Mouse (Mus musculus) cerebellum, adult 9-10 months (tissue): ENCODE measurements around the gene Atg4d.
"Not testable (repeated sequence)": the region's sequence is repeated elsewhere in the genome, so short reads cannot be mapped to it uniquely, and the experiment has no call there.

Experiments used
- DNase-seq: peaks from one replicate; pipeline ENCODE4 v3.0.0; 2022

Atg4d gene

GRCm38 (mm10) chr9:21243826-21244427, 21.2 kb upstream of the Atg4d start:
- DNase-seq = peak; percentile 89

- DNase-seq = peak; percentile 76
Observed at GRCm38 (mm10) chr9:21244428-21245112, 20.5 kb upstream of the Atg4d start.

GRCm38 (mm10) chr9:21245113-21245487, 20.0 kb upstream of the Atg4d start:
- peak; percentile 56 for DNase-seq

- no peak for DNase-seq
Observed at GRCm38 (mm10) chr9:21246342-21246741, 18.8 kb upstream of the Atg4d start.

GRCm38 (mm10) chr9:21248326-21248725, 16.8 kb upstream of the Atg4d start, which contains the start of gene S1pr5:
TSS of gene S1pr5 (minus strand) at chr9:21248443.
- DNase-seq = no peak

DNA sequence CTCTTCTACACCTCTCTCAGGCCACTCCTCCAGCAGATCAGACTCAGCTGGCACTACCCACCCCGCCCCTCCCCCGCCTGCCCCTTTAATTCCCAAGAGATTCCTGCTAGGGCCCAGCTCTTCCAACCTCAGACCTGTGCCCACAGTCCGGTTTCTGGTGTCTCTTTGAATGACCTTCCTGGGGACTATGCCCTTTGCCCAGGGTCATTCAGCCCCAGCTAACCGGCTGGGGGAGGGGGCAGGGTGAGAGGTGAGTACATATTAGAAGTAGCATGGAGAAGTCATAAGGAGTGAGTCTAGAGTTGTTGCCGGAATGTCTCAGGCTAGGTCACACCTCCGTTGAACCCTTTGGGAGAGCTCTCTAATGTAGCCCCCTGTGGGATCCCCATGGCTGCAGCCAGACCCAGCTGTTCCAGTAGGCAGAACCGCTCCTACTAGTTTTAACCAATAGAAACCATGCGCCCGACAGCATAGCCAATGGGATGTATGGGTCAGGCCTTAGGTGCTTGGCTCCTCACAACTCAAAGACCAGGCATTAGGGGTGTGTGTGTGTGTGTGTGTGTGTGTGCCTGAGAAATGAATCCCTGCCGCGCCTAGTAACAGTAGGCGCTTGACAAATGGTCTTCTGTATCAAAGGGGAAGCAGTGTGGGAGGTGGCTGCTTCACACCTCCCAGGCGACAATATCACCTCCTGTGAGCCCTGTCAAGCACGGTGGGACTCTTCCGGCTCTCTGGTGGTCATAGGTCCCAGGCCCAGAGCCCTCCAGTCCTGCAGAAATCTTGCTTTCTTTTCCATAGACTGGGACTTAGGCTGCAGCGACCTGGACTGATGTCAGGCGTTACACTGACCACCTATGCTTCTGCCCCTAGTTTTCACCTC, 15.2 kb upstream of the Atg4d start:
- no peak for DNase-seq

DNA sequence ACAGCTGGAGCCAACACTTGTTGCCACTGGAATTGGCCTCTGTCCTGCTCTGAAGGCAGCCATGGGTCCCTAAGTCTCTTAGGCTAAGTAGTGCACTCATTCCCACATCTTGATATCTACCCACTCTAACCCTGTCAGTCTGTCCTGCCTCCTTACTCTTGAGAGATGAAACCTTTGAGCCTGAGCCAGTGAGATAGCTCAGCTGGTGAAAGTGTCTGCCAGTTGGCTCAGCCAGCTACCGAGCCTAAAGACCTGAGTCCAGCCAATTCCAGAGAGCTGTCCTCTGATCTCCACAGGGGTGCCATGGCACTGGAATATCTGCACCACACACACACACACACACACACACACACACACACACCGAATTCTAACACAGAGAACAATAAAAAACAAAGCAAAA, 14.6 kb upstream of the Atg4d start:
- no peak for DNase-seq

- no peak for DNase-seq
Observed at GRCm38 (mm10) chr9:21251116-21251735, 13.9 kb upstream of the Atg4d start.

- no peak for DNase-seq
Observed at GRCm38 (mm10) chr9:21254690-21255089, 10.4 kb upstream of the Atg4d start.

GRCm38 (mm10) chr9:21256349-21256748, 8.7 kb upstream of the Atg4d start:
- not testable (repeated sequence) for DNase-seq

- no peak for DNase-seq
Observed at GRCm38 (mm10) chr9:21260491-21261040, 4.5 kb upstream of the Atg4d start.

DNA sequence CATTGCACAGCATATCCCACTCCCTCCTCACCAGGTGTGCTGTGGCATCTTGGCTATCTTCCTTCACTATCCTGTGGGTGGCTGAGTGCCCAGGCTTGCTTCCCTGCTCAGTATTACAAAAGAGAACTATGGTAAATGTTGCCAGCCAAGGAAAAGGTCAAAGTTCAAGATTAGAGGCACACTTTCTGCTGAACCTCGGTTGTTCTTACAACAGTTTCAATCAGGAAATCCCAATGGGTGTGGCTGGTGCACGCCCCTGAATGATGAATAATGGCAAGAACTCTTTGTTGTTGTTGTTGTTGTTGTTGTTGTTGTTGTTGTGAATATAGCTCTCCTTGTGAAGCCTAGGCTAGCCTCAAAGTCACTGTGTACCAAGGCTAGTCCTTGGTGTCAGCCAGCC, 3.3 kb upstream of the Atg4d start:
- DNase-seq = no peak

GRCm38 (mm10) chr9:21264272-21264999, 657 bp upstream of the Atg4d start:
- no peak for DNase-seq

- DNase-seq = peak; percentile 73
Observed at GRCm38 (mm10) chr9:21265611-21266010, 518 bp downstream of the Atg4d start.

- DNase-seq = no peak
Observed at GRCm38 (mm10) chr9:21266889-21267288, 1.8 kb downstream of the Atg4d start.

- DNase-seq = no peak
Observed at GRCm38 (mm10) chr9:21268305-21268704, 3.2 kb downstream of the Atg4d start.

DNA sequence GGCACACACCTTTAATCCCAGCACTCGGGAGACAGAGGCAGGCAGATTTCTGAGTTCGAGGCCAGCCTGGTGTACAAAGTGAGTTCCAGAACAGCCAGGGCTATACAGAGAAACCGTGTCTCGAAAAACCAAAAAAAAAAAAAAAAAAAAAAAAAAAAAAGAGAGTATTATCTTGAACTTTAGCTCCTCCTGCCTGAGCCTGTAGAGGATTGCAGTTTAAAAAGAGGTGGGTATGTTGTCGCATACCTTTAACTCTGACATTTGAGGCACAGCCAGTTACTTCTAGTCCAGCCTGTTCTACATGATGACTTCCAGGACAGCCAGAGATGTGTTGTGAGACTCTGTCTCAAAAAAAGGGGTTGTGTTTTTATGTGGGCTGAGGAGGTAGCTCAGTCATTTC, 4.5 kb downstream of the Atg4d start:
- DNase-seq = not testable (repeated sequence)

DNA sequence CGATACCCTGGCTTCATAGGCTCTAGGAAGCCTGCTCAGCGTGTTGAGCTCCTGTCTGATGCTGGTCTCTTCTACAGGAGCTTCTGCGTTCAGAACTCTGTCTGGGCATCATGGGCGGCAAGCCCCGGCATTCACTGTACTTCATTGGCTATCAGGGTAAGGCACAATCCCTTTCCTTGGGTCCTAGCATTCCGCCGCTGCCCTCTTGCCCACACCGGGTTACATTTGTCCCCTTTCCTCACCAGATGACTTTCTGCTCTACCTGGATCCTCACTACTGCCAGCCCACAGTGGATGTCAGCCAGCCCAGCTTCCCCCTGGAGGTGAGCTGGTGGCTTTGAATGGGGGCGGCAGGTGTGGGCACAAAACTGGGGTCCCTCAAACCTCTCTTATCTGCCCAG, 7.3 kb downstream of the Atg4d start:
- no peak for DNase-seq

DNA sequence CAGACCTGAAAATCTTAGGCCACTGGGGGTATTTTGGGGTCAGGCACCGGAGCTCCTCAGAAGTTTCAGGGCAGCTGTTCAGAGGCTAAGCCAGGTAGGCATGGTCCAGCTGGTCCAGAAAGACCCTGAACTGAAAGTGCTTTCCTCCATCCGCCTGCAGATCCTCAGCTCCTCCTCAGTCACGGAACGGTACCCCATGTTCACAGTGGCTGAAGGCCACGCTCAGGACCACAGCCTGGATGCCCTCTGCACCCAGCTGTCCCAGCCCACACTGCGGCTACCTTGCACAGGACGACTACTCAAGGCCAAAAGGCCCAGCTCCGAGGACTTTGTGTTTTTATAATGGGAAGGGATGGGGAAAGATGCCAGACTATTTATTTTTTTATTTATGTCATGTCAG, 8.0 kb downstream of the Atg4d start:
- DNase-seq = no peak

DNA sequence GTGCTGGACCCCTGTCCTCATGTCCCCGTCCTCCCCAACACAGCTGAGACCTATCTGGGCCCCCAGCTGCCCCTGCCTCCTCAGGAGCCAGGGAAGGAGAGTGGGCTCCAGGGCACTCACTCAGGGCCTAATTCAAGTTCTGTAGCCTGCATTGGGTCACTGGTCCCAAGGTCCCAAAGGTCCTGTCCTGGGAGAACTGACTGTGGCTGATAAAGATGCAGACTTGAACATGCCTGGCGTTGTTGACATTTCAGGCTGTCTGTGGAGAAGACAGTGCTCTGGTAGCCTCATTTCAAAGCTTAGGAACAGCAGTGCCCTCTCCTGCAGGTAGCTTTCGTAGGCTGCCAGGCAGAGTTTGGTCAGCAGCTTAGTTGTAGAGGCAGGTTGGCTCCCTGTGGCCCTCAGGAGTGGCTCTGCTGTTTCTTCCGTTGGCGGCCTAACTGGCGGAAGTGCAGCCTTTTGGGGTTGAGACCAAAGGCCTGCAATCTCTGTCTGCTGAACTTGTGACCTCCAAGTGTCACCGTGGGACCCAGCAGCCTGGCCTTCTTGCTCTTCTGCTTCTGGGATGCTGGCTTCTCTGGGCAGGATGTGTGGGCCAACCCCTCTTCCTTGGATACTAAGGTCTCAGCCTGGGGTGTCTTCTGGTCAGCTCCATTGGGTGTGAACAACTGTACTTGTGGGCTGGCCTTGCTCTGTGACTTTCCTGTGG, 8.6 kb downstream of the Atg4d start:
- no peak for DNase-seq

- no peak for DNase-seq
Observed at GRCm38 (mm10) chr9:21274336-21274735, 9.2 kb downstream of the Atg4d start.
